ENCODE assay signal across 13 mouse cellular contexts in the genomic region with DNA sequence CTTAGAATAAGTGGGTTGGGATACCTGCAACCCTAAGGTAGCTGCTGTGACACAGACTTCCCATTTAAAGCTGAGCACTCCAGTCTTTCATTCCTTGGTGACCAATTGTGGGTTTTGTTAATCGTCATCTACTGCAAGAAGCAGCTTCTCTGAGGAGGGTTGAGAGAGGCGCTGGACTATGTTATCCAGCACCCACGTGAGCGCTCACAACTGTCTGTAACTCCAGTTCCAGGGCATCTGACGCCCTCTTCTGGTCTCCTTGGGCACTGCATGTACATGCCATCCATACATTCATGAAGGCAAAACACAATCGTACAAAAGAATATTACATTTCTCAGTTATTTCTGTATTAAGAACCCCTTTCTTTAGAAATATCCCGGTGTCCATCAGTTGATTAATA.
DNase-seq lines count a peak whose midpoint lies in the region; ATAC-seq and TF ChIP-seq lines count a peak whose summit lies in the region.
"Had no signal": no experiment of that assay in that cellular context is flagged by ENCODE, and none has a peak within 500 bp of the region (broad histone marks: within the 10 kb centered on the region; RNA-seq: fewer than 3 reads in every experiment).

No protein-coding gene starts in this region.

- H3K9ac ChIP-seq in kidney, postnatal 0 days (ENCODE audit: low read depth, low read length) = no peak overlapping the region
- H3K9ac ChIP-seq: embryonic facial prominence, embryonic 15.5 days; liver, embryonic 13.5 days; midbrain, embryonic 13.5 days had no signal

- no peak for TF ChIP-seq POLR2A in bone marrow, adult 2 months (IDR thresholded peaks at IDR 0.05; ENCODE audit: borderline replicate concordance, control insufficient read depth, low read depth, low read length)

- no peak for ATAC-seq in kidney, postnatal 0 days (replicated peaks; ENCODE audit: low FRiP score, low read depth)
- ATAC-seq: midbrain, embryonic 13.5 days had no signal

- no peak overlapping the region for H3K4me3 ChIP-seq in kidney, postnatal 0 days (replicated peaks; ENCODE audit: low read depth, low read length)
- H3K4me3 ChIP-seq in bone marrow, adult 2 months (replicated peaks; ENCODE audit: control insufficient read depth, low read depth, low read length) = no peak overlapping the region
- H3K4me3 ChIP-seq: embryonic facial prominence, embryonic 15.5 days; liver, embryonic 13.5 days; midbrain, embryonic 13.5 days had no signal

- TF ChIP-seq CTCF in kidney, postnatal 0 days (IDR thresholded peaks at IDR 0.05; ENCODE audit: low read depth) = peak; percentile 54
- TF ChIP-seq CTCF in bone marrow, adult 2 months (IDR thresholded peaks at IDR 0.05; ENCODE audit: control insufficient read depth, insufficient read depth, low read length) = peak; percentile 22; the same call in 1 of the 2 replicates

- no peak overlapping the region for H3K4me2 ChIP-seq in kidney, postnatal 0 days (ENCODE audit: low read length)
- H3K4me2 ChIP-seq: embryonic facial prominence, embryonic 15.5 days; liver, embryonic 13.5 days; midbrain, embryonic 13.5 days had no signal

- peak; percentile 35 for DNase-seq in embryo, embryonic 10 days (ENCODE audit: low spot score)
- no peak for DNase-seq in embryo, embryonic 10.5 days (ENCODE audit: low spot score)
- no peak for DNase-seq in kidney, postnatal 0 days (ENCODE audit: low spot score)
- DNase-seq in kidney, postnatal 14 days = no peak
- peak; percentile 41 for DNase-seq in A20 (ENCODE audit: low read depth, low spot score)
- DNase-seq in urinary bladder, postnatal 4 days (ENCODE audit: low spot score in 2 of 2) = no peak
- DNase-seq in adrenal gland, postnatal 25 days = no peak
- DNase-seq: adrenal gland, adult 8-10 months; cerebellum, adult 8-10 months; liver, embryonic 13.5 days had no signal

- WGBS in kidney, postnatal 0 days = 73% methylated on average over 7 of the region's 7 CpGs
- WGBS in bone marrow, adult 2 months = 62% methylated on average over 7 of the region's 7 CpGs

- H3K4me1 ChIP-seq in kidney, postnatal 0 days (replicated peaks; ENCODE audit: insufficient read depth, low read length) = no peaks in the 10 kb centered on the region
- no peaks in the 10 kb centered on the region for H3K4me1 ChIP-seq in bone marrow, adult 2 months (ENCODE audit: control insufficient read depth, insufficient read depth, low read length)
- H3K4me1 ChIP-seq: embryonic facial prominence, embryonic 15.5 days; midbrain, embryonic 13.5 days had no signal

- H3K36me3 ChIP-seq in kidney, postnatal 0 days (ENCODE audit: insufficient read depth, low read length) = no peaks in the 10 kb centered on the region
- H3K36me3 ChIP-seq: embryonic facial prominence, embryonic 15.5 days; liver, embryonic 13.5 days; midbrain, embryonic 13.5 days had no signal

- no peaks in the 10 kb centered on the region for H3K9me3 ChIP-seq in kidney, postnatal 0 days (replicated peaks; ENCODE audit: low read length)
- H3K9me3 ChIP-seq: embryonic facial prominence, embryonic 15.5 days had no signal

- H3K27me3 ChIP-seq in kidney, postnatal 0 days (ENCODE audit: insufficient read depth, low read length) = no peaks in the 10 kb centered on the region
- H3K27me3 ChIP-seq: embryonic facial prominence, embryonic 15.5 days; liver, embryonic 13.5 days; midbrain, embryonic 13.5 days had no signal

- no peak overlapping the region for H3K27ac ChIP-seq in kidney, postnatal 0 days
- H3K27ac ChIP-seq in bone marrow, adult 2 months (ENCODE audit: control insufficient read depth, insufficient read depth, low read depth, low read length, poor library complexity) = no peak overlapping the region
- H3K27ac ChIP-seq: embryonic facial prominence, embryonic 15.5 days; liver, embryonic 13.5 days; midbrain, embryonic 13.5 days had no signal

Comparison
In these comparisons a context has a peak if more than half of its experiments do, and no peak if none do; other contexts are left out.
1. DNase-seq: peak in embryo, embryonic 10 days (single experiment) and A20 (single experiment); none in embryo, embryonic 10.5 days (single experiment), kidney, postnatal 0 days (single experiment), kidney, postnatal 14 days (single experiment), urinary bladder, postnatal 4 days (0 of 2) and adrenal gland, postnatal 25 days (single experiment).